Mouse (Mus musculus): ENCODE data around the gene Gabra1.

Gabra1 gene

DNA sequence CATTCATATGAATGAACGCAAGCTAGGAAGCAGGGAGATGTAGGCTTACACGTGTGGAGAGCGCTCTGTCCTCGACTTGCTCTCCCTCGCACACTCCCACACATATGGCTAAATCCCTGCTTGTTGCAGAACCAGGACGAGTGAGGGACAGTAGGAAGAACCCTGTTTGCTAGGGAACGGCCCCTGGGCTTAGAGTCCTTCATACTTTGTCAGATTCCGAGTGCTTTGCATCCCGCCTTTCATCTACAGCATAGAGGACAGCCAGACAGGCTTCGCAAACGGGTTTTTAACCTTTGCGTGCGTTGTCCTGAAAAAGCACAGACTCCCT lies at the start of gene Gabra1:
Gene Gabra1 (minus strand): TSS at position 106 of the 328 bp plus-strand sequence.
- DNase-seq (ENCODE audit: low read depth, low spot score), result no peak

DNA sequence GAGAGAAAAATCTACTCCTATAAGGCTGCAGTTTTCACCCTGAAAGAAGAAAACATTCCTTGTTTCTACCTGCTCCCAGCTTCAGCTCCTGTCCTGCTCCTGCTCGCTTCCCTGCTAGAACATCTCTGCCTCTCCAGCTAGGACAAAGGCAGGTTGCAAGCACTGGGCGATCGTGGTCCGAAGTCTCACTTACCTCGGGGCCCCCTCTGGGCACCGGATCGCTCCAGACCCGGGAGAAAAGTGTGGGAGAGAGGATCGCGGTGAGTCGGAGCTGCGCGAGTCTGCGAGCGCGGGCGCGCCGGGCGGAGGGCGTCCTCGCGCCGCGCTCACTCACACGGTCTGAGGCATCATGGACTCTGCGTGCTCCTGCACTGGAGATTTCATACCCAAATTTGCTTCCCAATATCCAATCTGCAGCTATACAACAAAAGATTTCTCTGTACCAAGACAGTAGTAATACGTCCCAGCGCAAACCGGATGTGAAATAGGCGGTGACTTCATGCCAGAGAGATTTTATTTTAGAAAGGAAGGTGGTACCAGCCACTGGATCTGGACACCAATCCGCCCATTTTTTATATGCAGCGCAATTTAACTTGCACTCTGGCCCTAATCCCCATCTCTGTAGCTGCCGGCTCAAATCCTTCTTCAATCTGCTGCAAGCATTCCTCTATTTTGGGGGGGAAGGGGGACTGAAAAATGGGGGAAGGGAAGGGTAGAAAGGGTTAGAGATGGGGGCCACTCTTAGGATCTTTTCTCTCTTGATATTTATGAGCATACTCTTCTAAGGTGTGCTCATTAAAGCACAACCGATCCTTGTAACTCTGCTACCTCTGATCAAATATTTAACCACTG lies 531 bp downstream of the Gabra1 start:
- DNase-seq (ENCODE audit: low read depth, low spot score), result no peak

DNA sequence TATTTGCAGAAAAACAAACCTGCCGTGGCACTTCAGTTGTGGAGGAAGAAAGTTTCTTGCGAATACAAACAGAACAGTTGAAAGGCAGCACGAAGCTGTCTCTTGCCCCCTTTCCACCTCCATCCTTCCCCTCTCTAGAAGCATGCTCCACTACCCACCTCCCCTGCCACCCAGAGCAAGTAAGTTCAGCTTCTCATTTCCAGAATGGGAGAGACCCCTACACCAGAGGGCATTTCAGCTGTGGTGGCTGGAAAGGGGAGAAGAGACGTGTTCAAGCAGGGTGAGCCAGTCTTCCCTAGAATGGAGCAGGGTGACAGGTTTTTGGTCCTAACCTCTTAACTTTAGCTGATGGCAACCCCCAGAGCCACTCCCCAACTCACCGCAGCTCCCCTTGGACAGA lies 1.3 kb downstream of the Gabra1 start:
- no peak for DNase-seq (ENCODE audit: low read depth, low spot score)

DNA sequence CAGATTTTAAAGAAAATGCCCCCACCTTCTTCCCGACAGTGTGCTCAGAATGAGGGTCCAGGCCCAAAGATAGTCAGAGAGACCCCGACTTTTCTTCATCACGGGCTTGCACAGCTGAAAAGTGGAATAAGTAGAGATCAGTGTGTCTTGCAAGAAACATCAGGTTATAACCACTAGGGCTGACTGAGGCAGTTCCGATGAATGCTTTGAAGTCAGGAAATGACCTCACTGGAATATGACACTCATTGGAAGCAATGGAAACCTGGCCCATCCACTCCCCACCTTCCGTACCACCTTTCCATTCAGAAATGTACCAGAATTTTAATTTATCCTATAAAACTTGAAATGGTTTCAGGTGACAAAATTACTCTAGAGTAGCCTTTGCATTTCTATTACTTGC lies 3.2 kb downstream of the Gabra1 start:
- DNase-seq (ENCODE audit: low read depth, low spot score), result no peak

DNA sequence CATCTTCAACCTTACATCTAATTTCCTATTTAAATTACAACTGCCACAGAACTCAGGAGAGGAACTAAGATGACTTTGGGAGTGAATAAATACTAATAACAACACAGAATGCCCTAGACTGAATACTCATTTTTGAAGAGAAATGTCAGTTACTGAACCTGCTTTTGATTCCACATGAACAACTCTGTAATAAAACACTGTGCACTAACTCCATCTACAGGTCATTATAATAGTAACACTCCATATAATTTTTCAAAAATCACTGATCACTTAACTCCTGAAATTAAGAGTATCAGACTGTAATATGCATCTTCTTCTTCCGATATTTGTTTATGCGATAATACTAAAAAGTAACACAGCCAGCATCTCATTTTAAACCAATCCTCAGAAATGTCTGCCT lies 4.4 kb downstream of the Gabra1 start:
- DNase-seq (ENCODE audit: low read depth, low spot score), result no peak

DNA sequence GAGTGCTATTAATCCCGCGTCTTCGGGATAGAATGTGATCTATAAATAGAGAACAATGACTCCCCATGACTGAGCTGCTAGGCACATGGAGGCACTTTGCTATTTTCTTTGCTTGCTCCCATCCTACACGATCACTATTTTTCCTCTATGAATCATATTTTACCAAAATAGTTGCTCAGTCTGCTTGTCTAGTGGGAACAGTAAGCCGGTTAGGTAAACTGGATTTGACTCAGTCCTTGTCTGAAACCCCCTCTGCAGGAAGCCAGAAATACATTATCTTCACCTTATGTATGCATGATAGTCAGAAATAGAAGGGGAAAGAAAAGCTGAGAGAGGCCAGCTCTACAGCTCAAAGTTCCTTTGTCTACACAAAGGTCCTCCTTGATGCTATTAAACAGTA lies 31.3 kb downstream of the Gabra1 start:
- no peak for DNase-seq (ENCODE audit: low read depth, low spot score)

DNA sequence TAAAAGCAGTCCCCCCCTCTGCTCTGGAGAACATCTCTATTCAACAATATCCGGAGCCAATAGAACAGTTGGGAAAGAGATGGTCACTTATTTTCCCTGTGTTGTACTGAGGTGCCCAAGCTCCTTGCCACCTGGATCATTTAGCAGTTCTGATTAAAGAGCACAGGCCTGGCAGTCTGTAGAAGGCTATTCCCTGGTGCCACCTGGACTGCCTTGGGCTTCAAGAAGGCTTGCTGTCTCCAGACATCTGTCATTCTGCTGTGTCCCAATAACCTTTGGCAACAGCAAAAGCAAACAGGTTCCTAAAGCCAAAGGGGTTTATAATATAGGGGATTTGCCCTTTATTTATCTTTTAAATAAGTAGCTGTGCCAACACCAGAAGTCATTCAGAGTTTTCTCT lies 65.8 kb downstream of the Gabra1 start:
- DNase-seq (ENCODE audit: low read depth, low spot score), result no peak

DNA sequence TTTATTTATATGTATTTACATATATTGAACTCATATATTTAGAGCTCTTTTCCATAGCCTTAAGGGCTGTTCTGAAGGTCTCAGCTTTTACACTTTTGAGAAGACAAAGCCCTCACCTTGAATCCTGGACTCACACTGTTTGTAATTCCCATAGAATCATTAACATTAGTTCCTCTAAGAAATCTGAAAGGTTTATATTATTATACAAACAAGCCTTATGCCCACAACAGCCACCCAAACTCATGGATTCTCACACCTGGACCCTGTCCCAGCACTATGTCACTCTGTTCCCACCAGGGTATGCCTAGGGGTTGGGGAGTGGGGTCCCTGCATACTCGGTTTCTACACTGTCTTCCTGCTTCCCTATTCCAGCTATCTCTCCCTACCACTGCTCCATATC lies 72.7 kb downstream of the Gabra1 start:
- no peak for DNase-seq (ENCODE audit: low read depth, low spot score)

DNA sequence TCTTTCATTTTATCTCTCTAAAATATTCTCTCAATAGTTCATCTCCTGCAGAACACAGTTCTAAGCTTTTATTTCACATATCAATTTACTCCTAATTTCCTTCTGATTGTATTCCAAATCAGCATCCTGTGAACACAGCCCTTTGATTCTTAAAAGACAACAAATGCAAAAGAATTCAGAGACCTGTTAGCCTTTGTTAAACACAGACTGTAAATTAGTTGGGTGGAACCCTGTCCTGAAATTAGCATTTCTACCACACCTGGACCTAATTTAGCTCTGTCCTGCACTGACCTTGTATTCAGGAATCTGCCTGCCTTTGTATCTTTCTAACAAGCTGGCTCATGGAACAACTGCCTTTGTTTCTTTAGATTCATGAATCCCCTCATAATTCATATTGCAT lies 73.1 kb downstream of the Gabra1 start:
- no peak for DNase-seq (ENCODE audit: low read depth, low spot score)

DNA sequence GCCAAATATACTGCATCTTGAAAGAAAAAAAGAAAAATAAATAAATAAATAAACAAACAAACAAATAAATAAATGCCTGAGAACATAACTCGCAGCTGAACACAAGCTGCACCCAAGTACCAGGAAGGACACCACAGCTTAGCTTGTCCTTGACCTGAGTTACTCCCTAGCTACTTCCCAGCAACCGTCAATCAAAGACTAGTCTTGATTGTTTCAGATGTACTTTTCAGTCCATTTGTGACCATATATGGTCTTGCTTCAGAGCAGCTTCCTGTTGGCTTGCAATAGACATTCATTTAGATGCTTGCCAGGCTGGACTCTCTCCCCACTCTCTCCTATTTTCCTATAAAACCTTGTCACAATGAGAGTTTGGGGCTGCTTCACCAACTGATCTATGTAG lies 87.2 kb downstream of the Gabra1 start:
- no peak for DNase-seq (ENCODE audit: low read depth, low spot score)

Data from c-Kit-negative CD71-positive TER-119-positive erythroid progenitor cells, embryonic 14.5 days (primary cell).